Mouse (Mus musculus): ENCODE measurements around the gene Gm5751.
"Not testable (repeated sequence)": the region's sequence is repeated elsewhere in the genome, so short reads cannot be mapped to it uniquely, and the experiment has no call there.

DNA sequence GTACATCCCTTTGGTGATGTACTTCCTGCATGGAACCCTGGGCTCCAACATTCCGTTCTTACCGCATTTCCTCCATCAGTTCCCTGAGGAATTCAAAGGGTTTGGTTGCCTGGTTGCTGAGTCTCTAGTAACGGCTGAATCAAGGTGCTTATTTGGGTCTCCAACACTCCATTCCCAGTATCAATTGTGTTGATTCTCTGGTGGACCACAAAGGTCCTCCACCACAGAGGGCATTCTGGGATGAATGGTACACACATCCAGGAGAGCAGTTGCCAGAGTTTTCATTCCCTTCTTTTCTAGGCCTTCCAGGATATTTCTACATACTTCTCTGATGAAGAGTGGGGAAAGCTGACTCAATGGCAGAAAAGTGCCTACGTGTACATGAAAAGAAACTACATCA lies at the start of gene Gm5751:
- not testable (repeated sequence) for TF ChIP-seq GATA1 (IDR thresholded peaks at IDR 0.05; ENCODE audit: borderline replicate concordance, low read length); FLI1 (IDR thresholded peaks at IDR 0.05; ENCODE audit: low read length)

Data from megakaryocyte, embryonic 14.5 days (primary cell).